Mouse (Mus musculus): Measurements from ENCODE around the gene Sox8. TPM values are rescaled to one million over a fixed set of nuclear protein-coding genes. Genes with fewer than 3 reads are reported as not detected.
A peak's percentile ranks its signal among the peaks of the same experiment; 100 is the strongest.

Sox8 gene
- polyA plus RNA-seq, 1 experiment, result 0.70 TPM

- 95% methylated on average over 6 of the region's 6 CpGs for WGBS
- no peak for TF ChIP-seq CTCF (conservative IDR thresholded peaks at IDR 0.05; ENCODE audit: insufficient read depth, insufficient read length, low read depth, low read length)
- TF ChIP-seq POLR2A (IDR thresholded peaks at IDR 0.05; ENCODE audit: low read depth, low read length), result no peak
- H3K27me3 ChIP-seq (replicated peaks; ENCODE audit: control insufficient read depth, insufficient read depth, low read length), result no peaks in the 10 kb centered on the region
- H3K4me1 ChIP-seq (ENCODE audit: control insufficient read depth, insufficient read depth, low read length), result no peaks in the 10 kb centered on the region
- no peak overlapping the region for H3K27ac ChIP-seq (ENCODE audit: insufficient read depth, low read depth, low read length)
- no peak overlapping the region for H3K4me3 ChIP-seq (ENCODE audit: insufficient read depth, low read depth, low read length)
- no peaks in the 10 kb centered on the region for H3K36me3 ChIP-seq (ENCODE audit: control insufficient read depth, insufficient read depth, low read length)
- DNase-seq, result no peak
Observed at GRCm38 (mm10) chr17:25592336-25592735, 21.9 kb upstream of the Sox8 start.

- Histone ChIP-seq H3K27ac (ENCODE audit: insufficient read depth, low read depth, low read length) (no peak overlapping the region), H3K27me3 (replicated peaks; ENCODE audit: control insufficient read depth, insufficient read depth, low read length) (no peaks in the 10 kb centered on the region), H3K4me3 (ENCODE audit: insufficient read depth, low read depth, low read length) (no peak overlapping the region), H3K4me1 (ENCODE audit: control insufficient read depth, insufficient read depth, low read length) (no peaks in the 10 kb centered on the region), H3K36me3 (ENCODE audit: control insufficient read depth, insufficient read depth, low read length) (no peaks in the 10 kb centered on the region)
- DNase-seq, result no peak
- TF ChIP-seq CTCF (conservative IDR thresholded peaks at IDR 0.05; ENCODE audit: insufficient read depth, insufficient read length, low read depth, low read length), result 0 out of 2 replicates have a peak, but pooled peaks have one; percentile 23
- no peak for TF ChIP-seq POLR2A (IDR thresholded peaks at IDR 0.05; ENCODE audit: low read depth, low read length)
- WGBS, result 87% methylated on average over 4 of the region's 4 CpGs
Observed at GRCm38 (mm10) chr17:25590985-25591384, 20.5 kb upstream of the Sox8 start.

GRCm38 (mm10) chr17:25590068-25590467 lies 19.6 kb upstream of the Sox8 start:
- no peak for DNase-seq
- TF ChIP-seq CTCF (conservative IDR thresholded peaks at IDR 0.05; ENCODE audit: insufficient read depth, insufficient read length, low read depth, low read length), result no peak
- no peak for TF ChIP-seq POLR2A (IDR thresholded peaks at IDR 0.05; ENCODE audit: low read depth, low read length)
- 93% methylated on average over 6 of the region's 6 CpGs for WGBS
- no peaks in the 10 kb centered on the region for H3K4me1 ChIP-seq (ENCODE audit: control insufficient read depth, insufficient read depth, low read length)
- H3K27ac ChIP-seq (ENCODE audit: insufficient read depth, low read depth, low read length), result no peak overlapping the region
- H3K27me3 ChIP-seq (replicated peaks; ENCODE audit: control insufficient read depth, insufficient read depth, low read length), result no peaks in the 10 kb centered on the region
- no peak overlapping the region for H3K4me3 ChIP-seq (ENCODE audit: insufficient read depth, low read depth, low read length)
- no peaks in the 10 kb centered on the region for H3K36me3 ChIP-seq (ENCODE audit: control insufficient read depth, insufficient read depth, low read length)

GRCm38 (mm10) chr17:25584646-25585045 lies 14.2 kb upstream of the Sox8 start:
- H3K36me3 ChIP-seq (ENCODE audit: control insufficient read depth, insufficient read depth, low read length), result no peaks in the 10 kb centered on the region
- DNase-seq, result peak; percentile 54
- no peak overlapping the region for H3K27ac ChIP-seq (ENCODE audit: insufficient read depth, low read depth, low read length)

GRCm38 (mm10) chr17:25583858-25584257 lies 13.4 kb upstream of the Sox8 start:
- WGBS, result 76% methylated on average over 8 of the region's 8 CpGs
- Histone ChIP-seq H3K27ac (ENCODE audit: insufficient read depth, low read depth, low read length) (no peak overlapping the region), H3K27me3 (replicated peaks; ENCODE audit: control insufficient read depth, insufficient read depth, low read length) (no peaks in the 10 kb centered on the region), H3K36me3 (ENCODE audit: control insufficient read depth, insufficient read depth, low read length) (no peaks in the 10 kb centered on the region), H3K4me1 (ENCODE audit: control insufficient read depth, insufficient read depth, low read length) (no peaks in the 10 kb centered on the region), H3K4me3 (ENCODE audit: insufficient read depth, low read depth, low read length) (no peak overlapping the region)
- DNase-seq, result no peak
- TF ChIP-seq POLR2A (IDR thresholded peaks at IDR 0.05; ENCODE audit: low read depth, low read length), result no peak
- no peak for TF ChIP-seq CTCF (conservative IDR thresholded peaks at IDR 0.05; ENCODE audit: insufficient read depth, insufficient read length, low read depth, low read length)

More at GRCm38 (mm10) chr17:25584646-25585045, 14.2 kb upstream of the Sox8 start:
- no peak overlapping the region for H3K4me3 ChIP-seq (ENCODE audit: insufficient read depth, low read depth, low read length)
- no peaks in the 10 kb centered on the region for H3K4me1 ChIP-seq (ENCODE audit: control insufficient read depth, insufficient read depth, low read length)
- TF ChIP-seq CTCF (conservative IDR thresholded peaks at IDR 0.05; ENCODE audit: insufficient read depth, insufficient read length, low read depth, low read length), result no peak
- no peak for TF ChIP-seq POLR2A (IDR thresholded peaks at IDR 0.05; ENCODE audit: low read depth, low read length)
- 85% methylated on average over 9 of the region's 9 CpGs for WGBS
- H3K27me3 ChIP-seq (replicated peaks; ENCODE audit: control insufficient read depth, insufficient read depth, low read length), result no peaks in the 10 kb centered on the region

- Histone ChIP-seq H3K27ac (ENCODE audit: insufficient read depth, low read depth, low read length) (no peak overlapping the region), H3K4me3 (ENCODE audit: insufficient read depth, low read depth, low read length) (no peak overlapping the region), H3K36me3 (ENCODE audit: control insufficient read depth, insufficient read depth, low read length) (no peaks in the 10 kb centered on the region), H3K4me1 (ENCODE audit: control insufficient read depth, insufficient read depth, low read length) (no peaks in the 10 kb centered on the region), H3K27me3 (replicated peaks; ENCODE audit: control insufficient read depth, insufficient read depth, low read length) (no peaks in the 10 kb centered on the region)
- TF ChIP-seq CTCF (conservative IDR thresholded peaks at IDR 0.05; ENCODE audit: insufficient read depth, insufficient read length, low read depth, low read length) (no peak), POLR2A (IDR thresholded peaks at IDR 0.05; ENCODE audit: low read depth, low read length) (no peak)
- 71% methylated on average over 4 of the region's 4 CpGs for WGBS
- DNase-seq, result no peak
Observed at GRCm38 (mm10) chr17:25583099-25583498, 12.6 kb upstream of the Sox8 start.

- Histone ChIP-seq H3K4me3 (ENCODE audit: insufficient read depth, low read depth, low read length) (no peak overlapping the region), H3K27ac (ENCODE audit: insufficient read depth, low read depth, low read length) (no peak overlapping the region), H3K4me1 (ENCODE audit: control insufficient read depth, insufficient read depth, low read length) (no peaks in the 10 kb centered on the region), H3K27me3 (replicated peaks; ENCODE audit: control insufficient read depth, insufficient read depth, low read length) (no peaks in the 10 kb centered on the region), H3K36me3 (ENCODE audit: control insufficient read depth, insufficient read depth, low read length) (no peaks in the 10 kb centered on the region)
- 91% methylated on average over 8 of the region's 8 CpGs for WGBS
- TF ChIP-seq CTCF (conservative IDR thresholded peaks at IDR 0.05; ENCODE audit: insufficient read depth, insufficient read length, low read depth, low read length) (no peak), POLR2A (IDR thresholded peaks at IDR 0.05; ENCODE audit: low read depth, low read length) (no peak)
- no peak for DNase-seq
Observed at GRCm38 (mm10) chr17:25582076-25582475, 11.6 kb upstream of the Sox8 start.
